In the genomic region with DNA sequence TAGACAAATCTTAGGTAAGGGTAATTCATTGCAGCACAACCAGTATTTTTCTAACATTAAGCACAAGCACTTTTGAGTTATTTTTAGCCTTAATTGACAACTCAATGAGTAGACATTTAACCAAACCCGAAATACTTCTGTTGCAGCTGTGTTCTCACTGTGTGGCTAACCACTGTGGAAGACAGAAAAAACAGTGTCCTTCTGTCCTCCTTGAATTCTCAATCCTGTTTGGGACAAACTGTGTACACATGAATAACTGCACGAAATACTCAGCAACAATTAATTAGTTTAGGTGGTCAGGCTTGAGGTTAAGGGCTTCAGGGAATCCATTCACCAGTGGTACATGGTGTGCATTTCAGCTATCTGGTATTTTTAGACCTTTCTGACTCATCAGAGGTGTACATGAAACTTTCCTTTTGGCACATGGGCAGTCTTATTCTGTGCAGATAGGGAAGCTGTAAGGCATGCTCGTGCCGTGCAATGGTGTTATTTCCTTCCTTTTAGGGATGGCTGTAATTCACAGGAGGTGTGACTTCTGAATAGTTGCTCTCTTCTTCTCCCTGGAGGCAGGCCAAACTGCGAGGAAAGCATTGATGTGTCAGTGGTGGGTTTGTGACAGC, we compare ENCODE assay signal across 16 mouse cellular contexts.
DNase-seq lines count a peak whose midpoint lies in the region; ATAC-seq and TF ChIP-seq lines count a peak whose summit lies in the region.
"Had no signal": no experiment of that assay in that cellular context is flagged by ENCODE, and none has a peak within 500 bp of the region (broad histone marks: within the 10 kb centered on the region; RNA-seq: fewer than 3 reads in every experiment).

No protein-coding gene starts in this region.

- no peak overlapping the region for H3K4me2 ChIP-seq in lung, embryonic 14.5 days
- no peak overlapping the region for H3K4me2 ChIP-seq in hindbrain, embryonic 13.5 days
- H3K4me2 ChIP-seq: liver, embryonic 13.5 days; neural tube, embryonic 15.5 days had no signal

- POLR2A ChIA-PET in Patski (lab: Charles Lee) = interaction anchor here (0.7 kb wide), 1 partner anchor 76 kb away, joined by 4 read pairs; no protein-coding TSS in a partner anchor

- intact Hi-C loops in heart, postnatal 14 days (cut with DNase I) = no loop called here

- H3K36me3 ChIP-seq in heart, embryonic 10.5 days = no peaks in the 10 kb centered on the region
- H3K36me3 ChIP-seq in lung, embryonic 14.5 days (ENCODE audit: insufficient read depth) = no peaks in the 10 kb centered on the region
- no peaks in the 10 kb centered on the region for H3K36me3 ChIP-seq in hindbrain, embryonic 13.5 days
- H3K36me3 ChIP-seq: limb, embryonic 10.5 days; liver, embryonic 13.5 days; neural tube, embryonic 15.5 days had no signal

- H3K4me3 ChIP-seq in heart, embryonic 10.5 days = no peak overlapping the region
- no peak overlapping the region for H3K4me3 ChIP-seq in lung, embryonic 14.5 days (ENCODE audit: low read depth, low read length)
- no peak overlapping the region for H3K4me3 ChIP-seq in hindbrain, embryonic 13.5 days
- H3K4me3 ChIP-seq: limb, embryonic 10.5 days; liver, embryonic 13.5 days; megakaryocyte, embryonic 14.5 days; neural tube, embryonic 15.5 days had no signal

- H3K9me3 ChIP-seq in heart, embryonic 10.5 days = no peaks in the 10 kb centered on the region
- H3K9me3 ChIP-seq in lung, embryonic 14.5 days (ENCODE audit: low read depth, low read length) = no peaks in the 10 kb centered on the region
- no peaks in the 10 kb centered on the region for H3K9me3 ChIP-seq in hindbrain, embryonic 13.5 days
- H3K9me3 ChIP-seq: limb, embryonic 10.5 days; liver, embryonic 13.5 days; neural tube, embryonic 15.5 days had no signal

- peak overlapping the region; percentile 42; the same call in 1 of the 2 replicates for H3K27ac ChIP-seq in heart, embryonic 10.5 days
- H3K27ac ChIP-seq in lung, embryonic 14.5 days (ENCODE audit: low read depth) = no peak overlapping the region
- H3K27ac ChIP-seq in hindbrain, embryonic 13.5 days = no peak overlapping the region
- H3K27ac ChIP-seq: kidney, postnatal 0 days; limb, embryonic 10.5 days; liver, embryonic 13.5 days; neural tube, embryonic 15.5 days had no signal

- no peaks in the 10 kb centered on the region for H3K27me3 ChIP-seq in heart, embryonic 10.5 days (ENCODE audit: insufficient read depth, poor library complexity, severe bottlenecking)
- H3K27me3 ChIP-seq in lung, embryonic 14.5 days (ENCODE audit: insufficient read depth, low read length) = no peaks in the 10 kb centered on the region
- H3K27me3 ChIP-seq in Patski = no peaks in the 10 kb centered on the region
- no peaks in the 10 kb centered on the region for H3K27me3 ChIP-seq in hindbrain, embryonic 13.5 days
- H3K27me3 ChIP-seq: liver, embryonic 13.5 days; megakaryocyte, embryonic 14.5 days; neural tube, embryonic 15.5 days had no signal

- in situ Hi-C loops in Patski (cut with MboI; ENCODE audit: low pct_unique_long_range_greater_than_20kb) = no loop called here

- no peak for TF ChIP-seq CTCF in lung, embryonic 14.5 days (IDR thresholded peaks at IDR 0.05; ENCODE audit: low read depth)
- TF ChIP-seq CTCF in Patski (IDR thresholded peaks at IDR 0.05) = no peak

- no peaks in the 10 kb centered on the region for H3K4me1 ChIP-seq in heart, embryonic 10.5 days
- H3K4me1 ChIP-seq in lung, embryonic 14.5 days (ENCODE audit: insufficient read depth) = no peaks in the 10 kb centered on the region
- H3K4me1 ChIP-seq in hindbrain, embryonic 13.5 days (replicated peaks) = no peaks in the 10 kb centered on the region
- H3K4me1 ChIP-seq: liver, embryonic 13.5 days; megakaryocyte, embryonic 14.5 days; neural tube, embryonic 15.5 days had no signal

- peak; percentile 41; the same call in 1 of the 2 replicates for ATAC-seq in lung, embryonic 14.5 days (ENCODE audit: insufficient read depth)
- ATAC-seq in Patski = peak; percentile 73
- no peak for ATAC-seq in hindbrain, embryonic 13.5 days (ENCODE audit: low FRiP score)
- no peak for ATAC-seq in erythroid progenitor cell, adult 5-6 weeks (replicated peaks; ENCODE audit: low FRiP score, poor library complexity, severe bottlenecking)
- ATAC-seq: intestine, embryonic 16.5 days had no signal

- CTCF ChIA-PET in Patski (lab: Charles Lee) = no interaction called here

- DNase-seq in heart, embryonic 10.5 days (ENCODE audit: low spot score) = no peak
- no peak for DNase-seq in heart, postnatal 14 days
- DNase-seq in lung, embryonic 14.5 days = peak; percentile 63
- no peak for DNase-seq in lung, postnatal 36 days
- peak; percentile 39 for DNase-seq in Patski (ENCODE audit: low read depth, low spot score)
- peak; percentile 14 for DNase-seq in lung, postnatal 14 days
- DNase-seq: cerebellum, adult 11-12 months; liver, embryonic 13.5 days; retina, postnatal 1 day had no signal

- H3K9ac ChIP-seq in lung, embryonic 14.5 days = no peak overlapping the region
- no peak overlapping the region for H3K9ac ChIP-seq in hindbrain, embryonic 13.5 days
- H3K9ac ChIP-seq: liver, embryonic 13.5 days; neural tube, embryonic 15.5 days had no signal

- 45% methylated on average over 5 of the region's 5 CpGs for WGBS in heart, embryonic 10.5 days
- 30% methylated on average over 5 of the region's 5 CpGs for WGBS in lung, embryonic 14.5 days
- WGBS in hindbrain, embryonic 13.5 days = 76% methylated on average over 5 of the region's 5 CpGs

Comparison
In these comparisons a context has a peak if more than half of its experiments do, and no peak if none do; other contexts are left out.
1. DNase-seq: peak in lung, embryonic 14.5 days (single experiment), Patski (single experiment) and lung, postnatal 14 days (single experiment); none in heart, embryonic 10.5 days (single experiment), heart, postnatal 14 days (0 of 2) and lung, postnatal 36 days (single experiment).
2. ATAC-seq: peak in lung, embryonic 14.5 days (single experiment) and Patski (single experiment); none in hindbrain, embryonic 13.5 days (single experiment) and erythroid progenitor cell, adult 5-6 weeks (single experiment).